Mouse (Mus musculus): ENCODE results near the gene Cdc6. TPM values are rescaled to one million over a fixed set of nuclear protein-coding genes. Genes with fewer than 3 reads are reported as not detected.

Cdc6 gene
- total and polyA plus RNA-seq, 3 experiments = 47.4 to 99.3 (median 81.3) TPM

DNA sequence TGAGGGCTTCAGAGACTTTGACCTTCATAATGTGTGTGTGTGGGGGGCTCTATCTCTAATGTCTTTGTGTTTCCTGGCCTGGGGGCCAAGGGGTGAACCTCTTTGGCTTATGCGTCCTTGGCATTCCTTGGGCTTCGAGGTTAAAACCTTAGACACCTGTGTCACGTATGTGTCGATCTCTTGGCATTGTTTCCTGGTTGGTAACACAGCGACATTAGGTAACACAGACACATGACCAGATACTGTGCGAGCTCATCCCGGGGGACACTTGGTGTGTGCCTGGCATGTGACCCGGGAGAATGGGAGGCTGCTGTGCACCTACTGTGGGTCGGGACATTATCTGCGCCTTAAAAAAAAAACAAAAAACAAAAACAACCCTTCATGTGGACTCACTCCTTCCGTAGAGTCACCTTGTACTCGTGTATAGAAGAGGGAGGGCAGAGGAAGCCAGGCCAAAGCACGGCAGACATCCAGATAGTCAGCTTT lies 46.3 kb downstream of the Cdc6 start:
- no peaks in the 10 kb centered on the region for H3K9me3 ChIP-seq (replicated peaks; ENCODE audit: low read length)
- peaks cover 21 to 63% of the 10 kb centered on the region in 2 experiments for H3K4me1 ChIP-seq (ENCODE audit: control insufficient read depth in 1 of 2, insufficient read depth in 2 of 2)
- H3K4me3 ChIP-seq (replicated peaks in 1 of 3; ENCODE audit: low read depth in 2 of 3, low read length in 2 of 3, poor library complexity in 1 of 3) = no peak overlapping the region
- H3K79me2 ChIP-seq (replicated peaks; ENCODE audit: control insufficient read depth, extremely low read depth, insufficient read depth, poor library complexity, severe bottlenecking) = no peaks in the 10 kb centered on the region
- peaks cover 10 to 50% of the 10 kb centered on the region in 2 experiments for H3K36me3 ChIP-seq (replicated peaks in 1 of 2; ENCODE audit: control insufficient read depth in 1 of 2, insufficient read depth in 1 of 2, low read length in 1 of 2)
- in situ Hi-C loops (cut with MboI; ENCODE audit: low pct_ligation_motif_present, low pct_unique_long_range_greater_than_20kb, low sequenced_read_pairs) (no loop called here), dilution Hi-C loops (cut with MboI; ENCODE audit: extremely low pct_ligation_motif_present, extremely low pct_unique_long_range_greater_than_20kb, low sequenced_read_pairs) (no loop called here)
- TF ChIP-seq MYC (IDR thresholded peaks at IDR 0.05; ENCODE audit: low read depth, low read length) = no peak
- peak; percentile 44; the same call in 1 of the 2 replicates for TF ChIP-seq BHLHE40 (IDR thresholded peaks at IDR 0.05; ENCODE audit: low read depth, low read length)
- TF ChIP-seq CHD1 (IDR thresholded peaks at IDR 0.05; ENCODE audit: low read depth, low read length) = no peak
- no peak overlapping the region for H3K4me2 ChIP-seq (ENCODE audit: insufficient read depth, low read depth, poor library complexity, severe bottlenecking)
- no peak overlapping the region for H3K27ac ChIP-seq (ENCODE audit: insufficient read depth, low read depth)
- no peak overlapping the region for H3K9ac ChIP-seq (ENCODE audit: insufficient read depth, low read depth)
- no peaks in the 10 kb centered on the region for H3K27me3 ChIP-seq (replicated peaks)
- no peak for DNase-seq (ENCODE audit: extremely low read depth)

DNA sequence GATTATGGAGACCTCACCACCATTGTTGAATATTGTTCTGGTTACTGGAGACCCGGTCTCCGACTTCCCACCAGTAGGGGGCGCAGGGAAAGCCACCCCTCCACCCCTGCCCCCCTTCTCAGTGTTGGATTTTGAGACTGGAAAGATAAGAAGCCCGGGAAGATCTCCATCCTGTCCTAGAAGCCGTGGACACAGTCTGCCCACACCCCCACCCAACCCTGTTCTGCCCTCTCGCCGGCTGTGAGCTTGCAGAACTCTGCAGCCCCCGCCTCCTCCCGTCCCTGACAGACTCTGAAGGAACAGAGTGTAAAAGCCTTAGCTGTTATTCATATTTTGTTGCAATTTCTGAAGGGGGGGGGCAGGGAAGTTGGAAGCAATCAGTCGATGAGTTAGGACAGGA lies 46.8 kb downstream of the Cdc6 start:
- Histone ChIP-seq H3K27ac (ENCODE audit: insufficient read depth, low read depth) (no peak overlapping the region), H3K9ac (ENCODE audit: insufficient read depth, low read depth) (no peak overlapping the region), H3K79me2 (replicated peaks; ENCODE audit: control insufficient read depth, extremely low read depth, insufficient read depth, poor library complexity, severe bottlenecking) (no peaks in the 10 kb centered on the region), H3K9me3 (replicated peaks; ENCODE audit: low read length) (no peaks in the 10 kb centered on the region), H3K4me2 (ENCODE audit: insufficient read depth, low read depth, poor library complexity, severe bottlenecking) (no peak overlapping the region), H3K36me3 (replicated peaks in 1 of 2; ENCODE audit: control insufficient read depth in 1 of 2, insufficient read depth in 1 of 2, low read length in 1 of 2) (peaks cover 10 to 47% of the 10 kb centered on the region in 2 experiments), H3K4me1 (ENCODE audit: control insufficient read depth in 1 of 2, insufficient read depth in 2 of 2) (peaks cover 21 to 58% of the 10 kb centered on the region in 2 experiments), H3K27me3 (replicated peaks) (no peaks in the 10 kb centered on the region), H3K4me3 (replicated peaks in 1 of 3; ENCODE audit: low read depth in 2 of 3, low read length in 2 of 3, poor library complexity in 1 of 3) (no peak overlapping the region)
- dilution Hi-C loops (cut with MboI; ENCODE audit: extremely low pct_ligation_motif_present, extremely low pct_unique_long_range_greater_than_20kb, low sequenced_read_pairs) = no loop called here
- DNase-seq (ENCODE audit: extremely low read depth) = peak; percentile 59
- in situ Hi-C loops (cut with MboI; ENCODE audit: low pct_ligation_motif_present, low pct_unique_long_range_greater_than_20kb, low sequenced_read_pairs) = no loop called here
- TF ChIP-seq CHD2 (IDR thresholded peaks at IDR 0.05; ENCODE audit: low read length) (peak; percentile 65), CHD1 (IDR thresholded peaks at IDR 0.05; ENCODE audit: low read depth, low read length) (no peak), MYC (IDR thresholded peaks at IDR 0.05; ENCODE audit: low read depth, low read length) (no peak), KAT2A (IDR thresholded peaks at IDR 0.05; ENCODE audit: insufficient replicate concordance, low read length) (no peak), ELF1 (IDR thresholded peaks at IDR 0.05; ENCODE audit: low read depth, low read length) (no peak), ZMIZ1 (IDR thresholded peaks at IDR 0.05; ENCODE audit: low read depth, low read length) (no peak), PAX5 (IDR thresholded peaks at IDR 0.05; ENCODE audit: low read length) (no peak), ETS1 (conservative IDR thresholded peaks at IDR 0.05; ENCODE audit: low read depth, low read length) (no peak), MAFK (IDR thresholded peaks at IDR 0.05; ENCODE audit: insufficient replicate concordance, low read length) (no peak), POLR2A (IDR thresholded peaks at IDR 0.05; ENCODE audit: low read depth, low read length) (no peak), UBTF (IDR thresholded peaks at IDR 0.05; ENCODE audit: low read depth, low read length) (no peak), SIN3A (IDR thresholded peaks at IDR 0.05; ENCODE audit: low read length) (no peak), USF2 (conservative IDR thresholded peaks at IDR 0.05; ENCODE audit: low read depth, low read length) (no peak), POLR2AphosphoS2 (IDR thresholded peaks at IDR 0.05; ENCODE audit: low read depth, low read length) (no peak), RCOR1 (conservative IDR thresholded peaks at IDR 0.05; ENCODE audit: low read depth, low read length) (no peak), JUN (IDR thresholded peaks at IDR 0.05; ENCODE audit: insufficient read depth, low read depth, low read length) (no peak), ZC3H11A (IDR thresholded peaks at IDR 0.05; ENCODE audit: low read depth, low read length) (no peak), GABPA (IDR thresholded peaks at IDR 0.05; ENCODE audit: insufficient replicate concordance, low read depth, low read length) (no peak), BHLHE40 (IDR thresholded peaks at IDR 0.05; ENCODE audit: low read depth, low read length) (no peak), SMC3 (IDR thresholded peaks at IDR 0.05; ENCODE audit: low read depth, low read length) (peak; percentile 53), USF1 (IDR thresholded peaks at IDR 0.05; ENCODE audit: low read depth, low read length) (no peak), MAX (IDR thresholded peaks at IDR 0.05; ENCODE audit: low read length) (no peak), MEF2A (IDR thresholded peaks at IDR 0.05; ENCODE audit: borderline replicate concordance, low read depth, low read length) (no peak), NELFE (IDR thresholded peaks at IDR 0.05; ENCODE audit: low read depth, low read length) (no peak), EP300 (IDR thresholded peaks at IDR 0.05; ENCODE audit: low read length) (no peak), CTCF (conservative IDR thresholded peaks at IDR 0.05 in 1 of 2, IDR thresholded peaks at IDR 0.05 in 1 of 2; ENCODE audit: low read depth in 2 of 2, low read length in 2 of 2) (peak; percentile 52 to 78; a peak in 3 of 4 replicates), ZKSCAN1 (IDR thresholded peaks at IDR 0.05; ENCODE audit: borderline replicate concordance, low read depth, low read length) (no peak), MAZ (IDR thresholded peaks at IDR 0.05; ENCODE audit: low read depth, low read length) (0 out of 2 replicates have a peak, but pooled peaks have one; percentile 45), TCF12 (IDR thresholded peaks at IDR 0.05; ENCODE audit: low read depth, low read length) (no peak), RAD21 (IDR thresholded peaks at IDR 0.05; ENCODE audit: low read depth, low read length) (peak; percentile 24), MXI1 (IDR thresholded peaks at IDR 0.05; ENCODE audit: low read depth, low read length) (no peak), E2F4 (IDR thresholded peaks at IDR 0.05; ENCODE audit: insufficient replicate concordance, low read depth, low read length) (no peak), IRF4 (IDR thresholded peaks at IDR 0.05; ENCODE audit: low read depth, low read length) (no peak)
